Mouse (Mus musculus): ENCODE results near the gene Dpp8.
"Not testable (repeated sequence)": the region's sequence is repeated elsewhere in the genome, so short reads cannot be mapped to it uniquely, and the experiment has no call there.

Gene Dpp8

GRCm38 (mm10) chr9:65032269-65033108 lies at the start of gene Dpp8:
TSS of gene Dpp8 (plus strand) at chr9:65032414.
- DNase-seq (ENCODE audit: low spot score in 2 of 2) = peak; percentile 73 to 95

DNA sequence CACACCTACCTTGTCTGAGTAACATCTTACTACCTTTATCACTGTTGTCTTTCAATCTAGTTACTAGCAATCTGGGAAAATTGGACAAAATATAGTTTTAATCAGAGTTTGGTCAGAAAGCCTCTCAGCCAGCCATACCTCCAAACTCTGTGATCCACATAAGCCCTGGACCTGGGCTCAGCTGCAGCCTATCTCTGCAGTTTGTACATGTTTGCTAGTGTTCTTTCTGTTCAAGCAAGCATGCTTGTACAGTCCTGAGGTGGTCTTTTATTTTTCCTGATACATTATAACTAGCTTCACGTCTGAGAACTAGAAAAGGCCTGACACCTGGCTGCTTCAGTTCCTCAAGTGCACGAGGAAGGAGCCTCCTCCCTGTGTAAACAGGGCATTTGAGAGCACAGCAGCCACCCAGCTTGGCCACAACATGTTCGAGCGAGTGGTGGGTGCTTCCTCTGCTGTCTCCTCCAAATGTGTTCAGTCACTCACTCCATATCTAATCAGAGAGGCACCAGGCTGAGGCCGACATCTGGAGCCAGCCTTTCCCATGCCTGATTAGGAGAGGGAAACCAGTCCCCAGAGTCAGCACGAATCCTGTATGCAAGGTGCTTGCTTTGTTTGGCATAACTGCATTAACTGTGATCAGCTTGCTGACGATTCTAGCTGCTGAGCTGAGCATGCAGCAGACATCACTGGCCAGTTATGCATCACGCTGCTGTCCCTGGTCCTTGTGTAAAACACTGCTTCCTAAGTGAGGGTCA lies 47.0 kb upstream of the Dpp8 start:
- no peak for DNase-seq (ENCODE audit: low spot score in 2 of 2)

- no peak for DNase-seq (ENCODE audit: low spot score in 2 of 2)
Measured at GRCm38 (mm10) chr9:64985807-64986206, 46.4 kb upstream of the Dpp8 start.

GRCm38 (mm10) chr9:64987651-64988050 lies 44.6 kb upstream of the Dpp8 start:
- no peak for DNase-seq (ENCODE audit: low spot score in 2 of 2)

- DNase-seq (ENCODE audit: low spot score in 2 of 2) = no peak
Measured at GRCm38 (mm10) chr9:64988443-64988842, 43.8 kb upstream of the Dpp8 start.

- DNase-seq (ENCODE audit: low spot score in 2 of 2) = no peak
Measured at GRCm38 (mm10) chr9:64990291-64990690, 41.9 kb upstream of the Dpp8 start.

DNA sequence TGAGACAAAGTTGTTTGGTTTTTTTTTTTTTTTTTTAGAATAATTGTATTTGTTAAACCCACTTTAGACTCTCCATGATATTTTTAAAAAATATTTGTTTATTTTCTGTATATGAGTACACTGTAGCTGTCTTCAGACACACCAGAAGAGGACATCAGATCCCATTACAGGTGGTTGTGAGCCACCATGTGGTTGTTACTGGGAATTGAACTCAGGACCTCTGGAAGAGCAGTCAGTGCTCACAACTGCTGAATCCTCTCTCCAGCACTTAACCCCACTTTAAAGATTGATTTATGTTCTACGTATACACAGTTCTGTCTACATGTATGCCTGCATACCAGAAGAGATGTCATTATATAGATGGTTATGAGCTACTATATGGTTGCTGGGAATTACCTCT lies 36.8 kb upstream of the Dpp8 start:
- DNase-seq (ENCODE audit: low spot score in 2 of 2) = not testable (repeated sequence)

- no peak for DNase-seq (ENCODE audit: low spot score in 2 of 2)
Measured at GRCm38 (mm10) chr9:65001481-65001880, 30.7 kb upstream of the Dpp8 start.

- no peak for DNase-seq (ENCODE audit: low spot score in 2 of 2)
Measured at GRCm38 (mm10) chr9:65005737-65006136, 26.5 kb upstream of the Dpp8 start.

DNA sequence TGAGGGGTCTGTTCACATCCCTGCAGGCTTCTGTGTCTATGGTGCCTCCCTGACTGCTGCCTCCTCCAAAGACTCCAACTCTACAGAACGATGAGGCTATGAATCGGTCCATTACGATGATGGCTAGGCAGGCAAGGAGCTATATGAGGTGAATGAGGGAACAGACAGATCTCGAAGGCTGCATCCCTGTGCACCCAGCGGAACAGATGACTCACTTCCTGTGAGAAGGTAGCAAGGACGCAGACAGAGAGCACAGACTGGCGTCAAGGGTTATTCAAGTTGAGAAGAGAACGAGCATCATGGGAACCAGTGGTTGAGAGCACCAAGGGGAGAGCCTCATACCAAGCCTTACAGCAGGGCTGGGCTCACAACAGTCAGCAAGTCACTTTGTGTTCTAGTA lies 21.6 kb upstream of the Dpp8 start:
- DNase-seq (ENCODE audit: low spot score in 2 of 2) = no peak

DNA sequence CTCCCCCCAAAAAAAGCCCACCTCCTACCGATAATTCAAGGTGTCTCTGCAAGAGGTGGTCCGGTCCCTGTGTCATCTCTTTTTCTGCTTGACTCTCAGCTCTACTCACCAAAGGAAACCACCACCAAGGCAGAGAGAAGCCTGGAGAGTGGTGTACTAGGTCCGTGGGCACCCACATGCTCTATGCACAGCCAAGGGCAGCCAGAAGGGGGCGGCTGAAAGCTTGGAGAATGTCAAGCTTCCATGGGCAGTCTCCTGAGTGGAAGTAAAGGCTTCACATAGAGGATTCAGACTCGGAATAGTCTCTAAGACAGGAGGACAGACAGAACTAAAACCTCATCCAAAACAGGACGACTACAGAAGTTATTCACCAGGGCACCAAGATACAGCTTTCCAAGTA lies 20.9 kb upstream of the Dpp8 start:
- DNase-seq (ENCODE audit: low spot score in 2 of 2) = no peak

GRCm38 (mm10) chr9:65015461-65016222 lies 16.6 kb upstream of the Dpp8 start:
- no peak for DNase-seq (ENCODE audit: low spot score in 2 of 2)

- no peak for DNase-seq (ENCODE audit: low spot score in 2 of 2)
Measured at GRCm38 (mm10) chr9:65016241-65016977, 15.8 kb upstream of the Dpp8 start.

GRCm38 (mm10) chr9:65016978-65017827 lies 15.0 kb upstream of the Dpp8 start:
- DNase-seq (ENCODE audit: low spot score in 2 of 2) = no peak

DNA sequence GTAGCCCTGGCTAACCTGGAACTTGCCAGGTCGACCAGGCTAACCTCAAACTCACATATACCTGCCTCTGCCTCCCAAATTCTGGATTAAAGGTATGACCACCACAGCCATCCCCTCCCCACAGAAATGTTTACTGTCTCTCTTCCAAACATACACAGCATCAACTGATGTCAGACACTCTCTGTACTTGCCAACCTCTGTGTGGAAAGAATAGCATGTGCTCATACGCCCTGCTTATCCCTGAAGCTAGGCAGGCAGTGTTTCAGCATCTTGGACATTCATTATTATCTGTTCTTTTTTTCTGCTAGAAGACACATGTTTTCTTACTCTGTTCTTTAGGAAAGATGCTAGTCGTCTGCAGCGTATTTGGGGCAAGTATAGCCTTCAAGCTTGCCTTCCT lies 14.3 kb upstream of the Dpp8 start:
- no peak for DNase-seq (ENCODE audit: low spot score in 2 of 2)

- no peak for DNase-seq (ENCODE audit: low spot score in 2 of 2)
Measured at GRCm38 (mm10) chr9:65018588-65019121, 13.6 kb upstream of the Dpp8 start.

- DNase-seq (ENCODE audit: low spot score in 2 of 2) = no peak
Measured at GRCm38 (mm10) chr9:65019146-65019545, 13.1 kb upstream of the Dpp8 start.

GRCm38 (mm10) chr9:65020128-65020527 lies 12.1 kb upstream of the Dpp8 start:
- DNase-seq (ENCODE audit: low spot score in 2 of 2) = no peak

DNA sequence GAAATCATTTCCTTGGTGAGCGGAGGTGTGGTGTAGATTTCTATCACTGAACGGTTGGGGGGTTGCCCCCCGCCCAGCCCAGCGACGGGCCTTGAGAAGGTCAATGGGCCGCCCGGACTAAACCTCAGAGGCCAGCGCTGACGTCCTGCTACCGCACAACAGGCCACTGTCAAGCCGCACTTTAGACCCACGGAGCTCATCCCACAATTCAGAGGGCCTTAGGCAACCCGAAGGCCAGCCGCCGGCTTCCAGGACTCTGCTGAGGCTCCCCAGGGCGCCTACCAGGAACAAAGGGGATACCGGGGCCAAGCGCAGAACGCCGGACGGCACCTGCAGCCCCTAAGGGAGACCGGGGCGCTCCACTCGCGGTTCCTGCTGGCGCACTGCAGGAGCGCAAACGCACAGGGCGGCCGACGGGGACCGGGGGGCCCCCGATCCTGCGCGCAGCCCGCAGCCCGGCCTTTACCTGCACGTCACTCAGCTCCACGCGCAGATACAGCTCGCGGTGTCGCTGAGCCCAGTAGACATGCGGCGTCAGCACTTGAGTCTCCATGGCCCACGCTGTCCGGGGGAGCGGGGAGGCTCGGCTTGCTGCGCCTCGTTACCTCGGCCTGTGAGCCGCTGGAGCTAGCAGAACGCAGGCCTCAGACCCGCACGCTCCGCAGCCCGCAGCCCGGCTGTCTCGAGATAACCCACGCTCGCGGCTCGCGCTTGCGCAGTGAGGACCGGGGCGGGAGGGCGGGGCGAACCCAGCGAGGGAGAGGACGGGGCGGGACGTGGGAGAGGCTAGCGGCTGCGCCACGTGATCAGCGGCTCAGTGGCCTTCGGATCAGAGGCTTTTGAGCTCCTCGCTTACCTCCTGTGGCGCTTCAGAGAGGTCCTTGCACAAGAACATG lies 11.0 kb upstream of the Dpp8 start, which contains the start of gene Hacd3:
Gene Hacd3, minus strand, starts transcription at position 703 of the 896 bp plus-strand sequence.
- peak; percentile 73 to 86 for DNase-seq (ENCODE audit: low spot score in 2 of 2)

Data from left cerebral cortex, adult 9 months (tissue).